Mouse (Mus musculus) macrophage (primary cell): ENCODE data around the gene Fxyd2. TPM values are rescaled to one million over a fixed set of nuclear protein-coding genes. Genes with fewer than 3 reads are reported as not detected.

Source experiments
- H3K27ac ChIP-seq: fragments of 350-480 bp; formaldehyde crosslinking; 2 replicates; pipeline ENCODE4 v1.9.0; 2021
- H3K36me3 ChIP-seq: fragments of 350-480 bp; formaldehyde crosslinking; 2 replicates; pipeline ENCODE4 v1.9.0; 2021; ENCODE audit errors: inconsistent target
- H3K4me3 ChIP-seq: fragments of 350-480 bp; formaldehyde crosslinking; 2 replicates; pipeline ENCODE4 v1.9.0; 2021; ENCODE audit errors: inconsistent target
- H3K79me2 ChIP-seq: fragments of 350-480 bp; formaldehyde crosslinking; 2 replicates; pipeline ENCODE4 v1.9.0; 2021; ENCODE audit errors: inconsistent target
- WGBS: methylation state at CpG from one replicate; pipeline ENCODE4 v1.1.7; 2026; ENCODE audit warnings: inconsistent platforms; ENCODE audit not compliant: missing documents; 5-methylcytosine and 5-hydroxymethylcytosine counted together
- polyA plus RNA-seq: library from polyadenylated mRNA; stranded (reverse); fragments of 250-400 nt; gene quantifications from 3 replicates; pipeline ENCODE4 v1.2.4, GENCODE M21; 2018; ENCODE audit warnings: inconsistent platforms

Fxyd2 gene
- polyA plus RNA-seq, 1 experiment from 2014 or later, result 1.8 TPM

- no peak overlapping the region for H3K27ac ChIP-seq
- 83% methylated on average over 2 of the region's 2 CpGs for WGBS
- H3K79me2 ChIP-seq, result no peaks in the 10 kb centered on the region
- H3K36me3 ChIP-seq, result no peaks in the 10 kb centered on the region
- H3K4me3 ChIP-seq, result no peak overlapping the region
Measured at GRCm38 (mm10) chr9:45376883-45377282, 22.6 kb upstream of the Fxyd2 start.

- no peaks in the 10 kb centered on the region for H3K36me3 ChIP-seq
- 76% methylated on average over 8 of the region's 10 CpGs for WGBS
- H3K4me3 ChIP-seq, result no peak overlapping the region
- no peak overlapping the region for H3K27ac ChIP-seq
- no peaks in the 10 kb centered on the region for H3K79me2 ChIP-seq
Measured at GRCm38 (mm10) chr9:45380411-45381251, 18.8 kb upstream of the Fxyd2 start.

GRCm38 (mm10) chr9:45382336-45382735 lies 17.1 kb upstream of the Fxyd2 start:
- H3K36me3 ChIP-seq, result no peaks in the 10 kb centered on the region
- 93% methylated on average over 5 of the region's 5 CpGs for WGBS
- no peak overlapping the region for H3K4me3 ChIP-seq
- H3K27ac ChIP-seq, result no peak overlapping the region
- no peaks in the 10 kb centered on the region for H3K79me2 ChIP-seq

GRCm38 (mm10) chr9:45382834-45383233 lies 16.6 kb upstream of the Fxyd2 start:
- Histone ChIP-seq H3K4me3 (no peak overlapping the region), H3K27ac (no peak overlapping the region), H3K79me2 (no peaks in the 10 kb centered on the region), H3K36me3 (no peaks in the 10 kb centered on the region)
- 93% methylated on average over 5 of the region's 5 CpGs for WGBS

GRCm38 (mm10) chr9:45383883-45384282 lies 15.6 kb upstream of the Fxyd2 start:
- Histone ChIP-seq H3K27ac (no peak overlapping the region), H3K4me3 (no peak overlapping the region), H3K79me2 (no peaks in the 10 kb centered on the region), H3K36me3 (no peaks in the 10 kb centered on the region)
- WGBS, result 96% methylated on average over 6 of the region's 6 CpGs

GRCm38 (mm10) chr9:45386698-45387097 lies 12.8 kb upstream of the Fxyd2 start:
- H3K4me3 ChIP-seq, result no peak overlapping the region
- H3K79me2 ChIP-seq, result no peaks in the 10 kb centered on the region
- WGBS, result 17% methylated on average over 5 of the region's 5 CpGs
- no peaks in the 10 kb centered on the region for H3K36me3 ChIP-seq
- H3K27ac ChIP-seq, result no peak overlapping the region

GRCm38 (mm10) chr9:45388385-45388994 lies 11.0 kb upstream of the Fxyd2 start:
- no peaks in the 10 kb centered on the region for H3K36me3 ChIP-seq
- no peak overlapping the region for H3K4me3 ChIP-seq
- no peaks in the 10 kb centered on the region for H3K79me2 ChIP-seq
- 46% methylated on average over 12 of the region's 12 CpGs for WGBS
- H3K27ac ChIP-seq, result no peak overlapping the region

GRCm38 (mm10) chr9:45389596-45389995 lies 9.9 kb upstream of the Fxyd2 start:
- Histone ChIP-seq H3K4me3 (no peak overlapping the region), H3K36me3 (no peaks in the 10 kb centered on the region), H3K79me2 (no peaks in the 10 kb centered on the region), H3K27ac (no peak overlapping the region)
- WGBS, result 94% methylated on average over 8 of the region's 8 CpGs

GRCm38 (mm10) chr9:45391299-45391698 lies 8.2 kb upstream of the Fxyd2 start:
- WGBS, result 94% methylated on average over 7 of the region's 7 CpGs
- H3K4me3 ChIP-seq, result no peak overlapping the region
- no peak overlapping the region for H3K27ac ChIP-seq
- H3K79me2 ChIP-seq, result no peaks in the 10 kb centered on the region
- no peaks in the 10 kb centered on the region for H3K36me3 ChIP-seq

- H3K36me3 ChIP-seq, result no peaks in the 10 kb centered on the region
- H3K27ac ChIP-seq, result no peak overlapping the region
- H3K79me2 ChIP-seq, result no peaks in the 10 kb centered on the region
- H3K4me3 ChIP-seq, result no peak overlapping the region
- WGBS, result 79% methylated on average over 6 of the region's 6 CpGs
Measured at GRCm38 (mm10) chr9:45395218-45395617, 4.3 kb upstream of the Fxyd2 start.

GRCm38 (mm10) chr9:45395796-45396195 lies 3.7 kb upstream of the Fxyd2 start:
- Histone ChIP-seq H3K27ac (no peak overlapping the region), H3K4me3 (no peak overlapping the region), H3K36me3 (no peaks in the 10 kb centered on the region), H3K79me2 (no peaks in the 10 kb centered on the region)
- 84% methylated on average over 3 of the region's 3 CpGs for WGBS

GRCm38 (mm10) chr9:45398336-45398735 lies 1.1 kb upstream of the Fxyd2 start:
- H3K79me2 ChIP-seq, result no peaks in the 10 kb centered on the region
- H3K4me3 ChIP-seq, result no peak overlapping the region
- WGBS, result 85% methylated on average over 1 of the region's 1 CpGs
- H3K27ac ChIP-seq, result no peak overlapping the region
- no peaks in the 10 kb centered on the region for H3K36me3 ChIP-seq

- WGBS, result 71% methylated on average over 4 of the region's 4 CpGs
- Histone ChIP-seq H3K4me3 (no peak overlapping the region), H3K79me2 (no peaks in the 10 kb centered on the region), H3K27ac (no peak overlapping the region), H3K36me3 (no peaks in the 10 kb centered on the region)
Measured at GRCm38 (mm10) chr9:45401851-45402250, 2.4 kb downstream of the Fxyd2 start.

- H3K4me3 ChIP-seq, result no peak overlapping the region
- whole genome bisulfite sequencing, result 53% methylated on average over 2 of the region's 2 CpGs
- no peaks in the 10 kb centered on the region for H3K79me2 ChIP-seq
- no peak overlapping the region for H3K27ac ChIP-seq
- no peaks in the 10 kb centered on the region for H3K36me3 ChIP-seq
Measured at GRCm38 (mm10) chr9:45402957-45403356, 3.5 kb downstream of the Fxyd2 start.

- no peak overlapping the region for H3K4me3 ChIP-seq
- no peaks in the 10 kb centered on the region for H3K36me3 ChIP-seq
- no peaks in the 10 kb centered on the region for H3K79me2 ChIP-seq
- peak overlapping the region; percentile 45 for H3K27ac ChIP-seq
- 7% methylated on average over 5 of the region's 5 CpGs for WGBS
Measured at GRCm38 (mm10) chr9:45405694-45406093, 6.2 kb downstream of the Fxyd2 start.
